Mouse (Mus musculus): ENCODE data around the gene Slc22a12.

GRCm38 (mm10) chr19:6519483-6519882 is 23.3 kb downstream of the Slc22a12 start:
- TF ChIP-seq POLR2A (IDR thresholded peaks at IDR 0.05; ENCODE audit: borderline replicate concordance, extremely low read depth, low read depth, low read length) (no peak), CTCF (IDR thresholded peaks at IDR 0.05; ENCODE audit: insufficient read depth, low read length) (no peak)

Data from lung, adult 2 months (tissue).